Mouse (Mus musculus): ENCODE results near the gene H1f0.
A peak's percentile ranks its signal among the peaks of the same experiment; 100 is the strongest.

DNA sequence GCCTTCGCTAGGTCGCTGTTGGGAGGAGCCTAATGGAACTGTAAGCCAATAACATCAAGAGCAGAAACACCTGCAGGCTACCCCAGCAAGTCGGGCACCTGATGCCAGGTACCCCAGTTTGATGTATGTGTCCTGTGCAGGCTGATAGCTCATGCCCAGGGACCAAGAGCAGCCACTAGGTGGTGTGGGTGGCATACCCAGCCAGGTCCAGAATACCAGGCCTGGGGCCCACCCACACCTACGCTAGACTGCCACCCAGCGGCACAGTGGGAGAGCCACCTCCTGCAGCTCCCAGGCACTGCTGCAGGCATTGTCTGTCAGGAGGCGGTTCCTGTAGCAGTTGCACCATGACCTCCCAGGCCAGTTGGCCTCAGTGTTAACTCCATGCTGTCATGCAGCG is 10.6 kb downstream of the H1f0 start:
- TF ChIP-seq CTCF (IDR thresholded peaks at IDR 0.05; ENCODE audit: insufficient read depth, low read depth, low read length) = peak; percentile 64
- no peak for TF ChIP-seq POLR2A (IDR thresholded peaks at IDR 0.05; ENCODE audit: insufficient read depth, low read depth, low read length)

Measured in olfactory bulb, adult 2 months (tissue).